Mouse (Mus musculus) embryonic facial prominence, embryonic 11.5 days (tissue): ENCODE results near the gene Foxe3. TPM values are rescaled to one million over a fixed set of nuclear protein-coding genes. Genes with fewer than 3 reads are reported as not detected.

Experiments used
- ATAC-seq: fragments of 200-750 bp; cut with Nextera tagmentation; replicated peaks from 2 replicates; pipeline ENCODE4 v1.8.0; 2017; ENCODE audit warnings: low read depth; ENCODE audit not compliant: insufficient number of reproducible peaks, low FRiP score, low TSS enrichment
- DNase-seq: peaks from one replicate; pipeline ENCODE4 v3.0.0-alpha.2; 2015; ENCODE audit warnings: low spot score
- H3K27ac ChIP-seq: fragments of 300-500 bp; sonication (generic); replicated peaks from 2 replicates; pipeline ENCODE4 v1.5.1; 2014; ENCODE audit warnings: mild to moderate bottlenecking, low read depth, low read length, control low read depth
- H3K27me3 ChIP-seq: fragments of 300-500 bp; sonication (generic); 2 replicates; pipeline ENCODE4 v1.6.1; 2014; ENCODE audit warnings: mild to moderate bottlenecking, low read length, moderate library complexity, mixed read lengths; ENCODE audit not compliant: control insufficient read depth, insufficient read depth
- H3K36me3 ChIP-seq: fragments of 300-500 bp; sonication (generic); replicated peaks from 2 replicates; pipeline ENCODE4 v1.6.1; 2014; ENCODE audit warnings: low read depth, mild to moderate bottlenecking, low read length, moderate library complexity, mixed read lengths; ENCODE audit not compliant: control insufficient read depth, insufficient read depth
- H3K4me1 ChIP-seq: fragments of 300-500 bp; sonication (generic); 2 replicates; pipeline ENCODE4 v1.6.1; 2014; ENCODE audit warnings: low read length, mixed read lengths; ENCODE audit not compliant: control insufficient read depth, insufficient read depth
- H3K4me2 ChIP-seq: fragments of 300-500 bp; sonication (generic); 2 replicates; pipeline ENCODE4 v1.6.1; 2014; ENCODE audit warnings: low read depth, mild to moderate bottlenecking, control low read depth, low read length, moderate library complexity
- H3K4me3 ChIP-seq: fragments of 300-500 bp; sonication (generic); 2 replicates; pipeline ENCODE4 v1.5.1; 2014; ENCODE audit warnings: low read depth, low read length, control low read depth
- H3K9ac ChIP-seq: fragments of 300-500 bp; sonication (generic); replicated peaks from 2 replicates; pipeline ENCODE4 v1.6.1; 2014; ENCODE audit warnings: mild to moderate bottlenecking, control low read depth, low read length
- H3K9me3 ChIP-seq: fragments of 300-500 bp; sonication (generic); replicated peaks from 2 replicates; pipeline ENCODE4 v1.6.1; 2016; ENCODE audit warnings: mild to moderate bottlenecking, low read length, inconsistent platforms, mixed read lengths; ENCODE audit not compliant: control insufficient read depth
- WGBS: fragments of 180-500 bp; shearing (Covaris S2); extraction: QIAGEN DNeasy Blood & Tissue Kit; methylation state at CpG from one replicate; pipeline ENCODE4 v1.1.7; 2014; 5-methylcytosine and 5-hydroxymethylcytosine counted together
- polyA plus RNA-seq: library from polyadenylated mRNA; unstranded; fragments of >200 nt; fragmentation: Nextera tagmentation; extraction: Ambion mirVana; gene quantifications from 2 replicates; pipeline ENCODE4 v1.2.1, GENCODE M21; 2014

Foxe3 gene
- polyA plus RNA-seq, 1 experiment from 2014 or later, result 1.1 TPM

DNA sequence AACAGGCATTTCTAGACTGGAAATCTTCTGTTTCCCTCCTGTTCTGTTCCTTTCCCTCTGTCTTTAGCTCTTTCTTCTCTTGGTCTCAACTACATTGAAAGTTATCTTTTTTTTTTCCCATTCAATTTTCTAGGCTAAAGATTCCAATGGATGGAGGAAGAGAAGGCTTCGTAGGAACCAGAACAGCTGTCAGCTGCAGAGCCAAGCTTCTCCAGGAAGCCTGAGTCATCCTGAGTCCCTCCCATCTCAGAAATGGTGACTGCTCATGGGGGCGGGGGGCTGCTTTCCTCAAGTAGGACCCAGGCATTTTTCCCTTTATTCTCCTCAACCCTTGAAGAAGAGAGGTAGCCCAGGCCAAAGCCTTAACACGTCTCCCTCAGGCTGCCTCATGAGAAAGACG lies 9.8 kb downstream of the Foxe3 start:
- ATAC-seq, result no peak
- Histone ChIP-seq H3K4me3 (no peak overlapping the region), H3K36me3 (no peaks in the 10 kb centered on the region), H3K9me3 (no peaks in the 10 kb centered on the region), H3K9ac (no peak overlapping the region), H3K4me1 (no peaks in the 10 kb centered on the region), H3K27me3 (peaks cover 44% of the 10 kb centered on the region), H3K4me2 (no peak overlapping the region), H3K27ac (no peak overlapping the region)
- 48% methylated on average over 4 of the region's 4 CpGs for WGBS
- DNase-seq, result no peak

DNA sequence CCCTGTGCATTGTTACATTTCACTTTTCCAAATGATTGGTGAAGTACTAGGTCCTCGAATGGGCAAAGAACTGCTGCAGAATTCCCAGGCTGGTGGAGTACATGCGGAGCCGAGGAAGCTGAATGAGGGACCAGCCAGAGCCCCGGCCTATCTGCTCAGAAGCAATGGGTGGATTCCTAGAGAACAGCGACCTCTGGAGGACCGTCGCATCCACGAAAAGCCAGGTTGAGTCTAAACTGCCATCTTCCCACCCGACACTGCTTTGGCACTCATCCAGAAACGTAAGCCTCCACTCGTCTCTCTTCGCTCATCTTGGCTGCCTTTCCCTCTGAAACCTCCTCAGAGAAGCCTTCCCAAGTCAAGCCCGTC lies 12.2 kb downstream of the Foxe3 start:
- H3K9ac ChIP-seq, result no peak overlapping the region
- H3K27ac ChIP-seq, result no peak overlapping the region
- ATAC-seq, result no peak
- H3K27me3 ChIP-seq, result peaks cover 63% of the 10 kb centered on the region
- no peaks in the 10 kb centered on the region for H3K4me1 ChIP-seq
- H3K36me3 ChIP-seq, result no peaks in the 10 kb centered on the region
- no peak overlapping the region for H3K4me3 ChIP-seq
- no peak overlapping the region for H3K4me2 ChIP-seq
- WGBS, result 4% methylated on average over 13 of the region's 13 CpGs
- no peaks in the 10 kb centered on the region for H3K9me3 ChIP-seq
- DNase-seq, result peak; percentile 87

DNA sequence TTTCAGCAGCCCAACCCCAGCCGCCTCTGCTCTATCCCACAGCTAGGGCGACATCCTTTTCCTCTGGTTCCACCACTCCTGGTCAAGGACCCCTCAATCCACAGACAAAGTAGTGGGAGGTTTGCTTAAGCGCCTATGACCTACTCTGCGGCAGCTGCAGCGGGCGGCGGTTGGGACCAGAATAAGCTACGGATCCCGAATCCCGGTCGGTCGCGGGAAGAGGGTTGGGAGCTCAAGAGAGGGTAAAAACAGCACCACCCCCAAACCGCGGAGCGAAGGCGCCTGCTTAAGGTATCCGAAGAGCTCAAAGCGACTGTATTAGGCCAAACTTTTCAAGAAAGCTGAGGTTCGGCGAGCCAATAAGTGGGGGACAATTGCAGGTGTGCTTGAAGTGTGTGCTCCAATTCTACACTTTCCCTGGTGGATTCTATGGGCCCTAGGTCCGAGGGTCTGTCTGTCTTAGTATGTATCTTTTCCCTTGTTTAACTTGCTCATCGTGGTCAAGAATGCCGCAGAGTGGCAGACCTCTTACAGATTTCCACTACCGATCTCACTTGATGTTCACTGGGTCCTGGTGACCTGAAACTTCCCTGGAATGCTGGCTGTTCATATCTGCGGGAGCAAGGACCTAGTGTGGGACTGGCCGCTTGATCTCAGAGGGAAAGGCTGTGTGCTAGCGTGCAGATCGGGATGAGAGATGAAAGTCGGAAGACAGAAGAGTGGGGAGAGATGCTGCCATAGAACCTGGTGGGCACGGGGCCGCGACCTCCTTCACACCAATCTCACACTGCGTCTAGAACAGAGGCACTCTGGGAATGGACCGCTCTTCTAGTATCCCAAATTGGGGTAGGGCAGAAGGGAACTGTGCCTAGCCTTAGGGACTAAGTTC lies 12.9 kb downstream of the Foxe3 start:
- no peak overlapping the region for H3K27ac ChIP-seq
- 7% methylated on average over 35 of the region's 35 CpGs for WGBS
- no peak for ATAC-seq
- peaks cover 68% of the 10 kb centered on the region for H3K27me3 ChIP-seq
- no peaks in the 10 kb centered on the region for H3K9me3 ChIP-seq
- H3K4me1 ChIP-seq, result no peaks in the 10 kb centered on the region
- H3K4me2 ChIP-seq, result peak overlapping the region; percentile 32; the same call in 1 of the 2 replicates
- no peak overlapping the region; the same call in 1 of the 2 replicates for H3K9ac ChIP-seq
- DNase-seq, result no peak
- H3K36me3 ChIP-seq, result no peaks in the 10 kb centered on the region
- H3K4me3 ChIP-seq, result peak overlapping the region; percentile 8; the same call in 1 of the 2 replicates

DNA sequence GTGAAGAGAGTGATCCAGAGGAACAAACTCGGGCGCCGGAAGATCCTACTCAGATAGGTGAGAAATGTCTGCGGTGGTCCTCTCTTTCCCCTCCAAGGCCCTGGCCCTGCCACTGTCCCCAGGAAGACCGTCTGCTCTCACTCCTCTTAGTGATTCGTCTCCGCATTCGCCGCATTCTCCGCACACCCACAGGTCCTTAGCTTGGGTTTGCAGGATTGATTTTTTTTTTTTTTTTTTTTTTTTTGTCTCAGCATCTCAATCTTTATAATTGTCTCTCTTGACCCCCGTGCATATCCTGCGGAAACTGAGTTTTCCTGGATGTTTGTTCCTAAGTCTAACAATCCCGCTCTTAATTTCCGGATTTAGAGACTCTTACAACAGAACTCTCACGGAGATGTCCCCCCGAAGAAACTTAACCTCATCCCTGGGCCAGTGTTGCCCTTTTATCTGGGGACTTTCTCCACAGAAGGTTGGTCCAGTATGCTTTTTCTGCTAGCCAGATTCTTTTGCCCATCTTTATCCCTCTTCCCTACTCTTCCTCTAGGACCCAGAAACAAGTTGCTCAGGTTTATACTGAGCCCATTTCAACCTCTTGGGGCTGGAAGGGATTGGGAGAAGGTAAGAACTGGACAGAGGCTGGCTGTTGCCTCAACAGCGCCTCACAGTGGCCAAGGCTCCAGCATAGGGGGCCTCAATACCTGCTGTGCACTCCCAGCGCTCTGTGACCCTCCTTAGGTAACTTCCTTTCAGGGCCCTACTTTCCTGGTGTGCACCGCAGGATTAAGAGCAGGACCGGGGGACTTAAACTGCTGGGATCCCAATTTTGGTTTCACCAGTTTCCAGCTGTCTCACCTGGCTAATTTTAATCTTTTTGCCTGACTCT lies 16.0 kb downstream of the Foxe3 start:
- Histone ChIP-seq H3K36me3 (no peaks in the 10 kb centered on the region), H3K27ac (no peak overlapping the region; the same call in 1 of the 2 replicates), H3K4me1 (no peaks in the 10 kb centered on the region), H3K9me3 (no peaks in the 10 kb centered on the region), H3K4me2 (peak overlapping the region; percentile 76), H3K27me3 (peaks cover 76% of the 10 kb centered on the region), H3K9ac (peak overlapping the region; percentile 65), H3K4me3 (peak overlapping the region; percentile 63)
- DNase-seq, result peak; percentile 85
- WGBS, result under 1% methylated on average over 20 of the region's 20 CpGs
- ATAC-seq, result no peak

DNA sequence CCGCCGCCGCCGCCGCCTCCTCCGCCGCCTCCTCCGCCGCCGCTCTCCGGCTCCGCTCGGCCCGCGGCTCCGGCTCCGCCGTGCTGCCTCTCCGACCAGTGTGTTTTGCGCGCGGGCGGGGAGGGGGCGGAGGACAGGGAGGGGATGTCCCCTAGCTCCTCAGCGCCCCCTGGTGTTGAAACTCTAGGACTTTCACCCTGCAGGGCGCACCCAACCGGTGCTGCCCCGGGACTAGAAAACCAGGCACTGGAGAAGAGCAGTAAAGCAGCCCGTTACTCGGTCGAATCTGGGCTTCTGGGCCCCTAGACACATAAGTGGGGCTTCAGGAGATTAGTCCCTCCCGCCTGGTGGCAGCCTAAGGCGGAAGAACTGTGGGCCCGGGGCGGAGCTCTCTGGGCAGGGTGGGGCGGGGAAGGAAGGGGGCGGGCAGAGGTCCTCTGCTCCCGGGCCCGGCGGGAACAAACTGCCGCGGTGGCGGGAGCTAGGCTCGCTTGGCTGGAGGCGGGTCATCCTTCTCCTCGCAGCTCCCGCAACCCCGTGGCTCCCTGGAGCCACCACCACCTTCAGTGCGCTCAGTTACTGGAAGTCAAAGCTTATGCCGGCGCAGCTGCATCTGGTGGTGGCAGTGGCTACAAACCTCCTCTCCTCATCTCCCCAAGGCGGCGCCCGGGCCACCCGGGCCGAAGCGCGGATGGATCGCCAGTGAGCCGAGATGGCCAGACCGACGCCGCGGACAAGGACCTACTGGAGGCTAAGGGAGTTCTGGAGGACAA lies 16.8 kb downstream of the Foxe3 start, which contains the start of gene Foxd2:
Foxd2 (minus strand) TSS at position 45 of the 773 bp plus-strand sequence.
- Histone ChIP-seq H3K27ac (peak within 1 kb of the TSS; percentile 71), H3K4me2 (peak within 1 kb of the TSS; percentile 76), H3K4me1 (no peaks in the 10 kb centered on the region), H3K9me3 (no peaks in the 10 kb centered on the region), H3K27me3 (peaks cover 72% of the 10 kb centered on the region), H3K4me3 (peak within 1 kb of the TSS; percentile 63), H3K9ac (peak within 1 kb of the TSS; percentile 65), H3K36me3 (no peaks in the 10 kb centered on the region)
- ATAC-seq (peak; percentile 79), DNase-seq (peak; percentile 94)
- WGBS, result under 1% methylated on average over 60 of the region's 64 CpGs

DNA sequence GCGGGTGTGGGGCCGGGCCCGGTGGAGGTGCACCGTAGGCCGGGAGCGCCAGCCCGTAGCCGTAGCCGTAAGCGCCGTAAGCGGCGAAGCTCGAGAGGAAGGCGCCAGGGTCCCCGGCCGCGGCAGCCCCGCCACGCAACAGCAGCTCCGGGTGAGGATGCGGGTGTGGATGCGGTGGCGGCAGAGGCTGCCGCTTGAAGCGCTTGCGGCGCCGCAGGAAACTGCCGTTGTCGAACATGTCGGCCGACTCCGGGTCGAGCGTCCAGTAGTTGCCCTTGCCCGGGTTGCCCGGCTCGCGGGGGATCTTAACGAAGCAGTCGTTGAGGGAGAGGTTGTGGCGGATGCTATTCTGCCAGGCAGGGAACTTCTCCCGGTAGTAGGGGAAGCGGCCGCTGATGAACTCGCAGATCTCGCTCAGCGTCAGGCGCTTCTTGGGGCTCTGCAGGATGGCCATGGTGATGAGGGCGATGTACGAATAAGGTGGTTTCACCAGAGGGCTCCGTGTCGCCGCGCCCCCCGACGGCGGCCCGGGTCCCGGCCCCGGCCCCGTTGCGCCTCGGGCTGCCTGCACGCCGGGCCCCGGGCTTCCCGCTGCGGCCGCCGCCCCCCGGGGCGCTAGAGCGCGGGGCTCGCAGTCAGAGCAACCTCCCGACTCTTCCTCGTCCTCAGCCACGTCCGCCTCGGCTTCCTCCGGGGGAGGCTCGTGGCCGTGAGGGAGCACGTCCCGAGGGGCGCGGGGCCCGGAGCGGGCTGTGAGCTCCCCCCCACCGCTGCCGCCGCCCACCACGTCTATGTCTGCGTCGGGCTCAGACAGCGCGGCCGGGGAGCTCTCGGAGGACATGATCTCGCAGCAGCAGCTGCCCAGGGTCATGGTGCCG lies 17.6 kb downstream of the Foxe3 start:
- peak; percentile 1 for ATAC-seq
- H3K4me3 ChIP-seq, result peak overlapping the region; percentile 63

More for the DNA sequence above, 17.6 kb downstream of the Foxe3 start:
- DNase-seq, result peak; percentile 46
- WGBS, result under 1% methylated on average over 76 of the region's 103 CpGs
- peaks cover 69% of the 10 kb centered on the region for H3K27me3 ChIP-seq
- H3K9ac ChIP-seq, result peak overlapping the region; percentile 65
- no peaks in the 10 kb centered on the region for H3K4me1 ChIP-seq
- H3K4me2 ChIP-seq, result peak overlapping the region; percentile 76
- H3K27ac ChIP-seq, result peak overlapping the region; percentile 71
- no peaks in the 10 kb centered on the region for H3K36me3 ChIP-seq
- H3K9me3 ChIP-seq, result no peaks in the 10 kb centered on the region
